Mouse (Mus musculus) layer of hippocampus, adult 11-12 months (tissue): Measurements from ENCODE around the gene Spon1.

ENCODE experiments used
- DNase-seq: peaks from one replicate; pipeline ENCODE4 v3.0.0; 2022; ENCODE audit warnings: low spot score

Gene Spon1

DNA sequence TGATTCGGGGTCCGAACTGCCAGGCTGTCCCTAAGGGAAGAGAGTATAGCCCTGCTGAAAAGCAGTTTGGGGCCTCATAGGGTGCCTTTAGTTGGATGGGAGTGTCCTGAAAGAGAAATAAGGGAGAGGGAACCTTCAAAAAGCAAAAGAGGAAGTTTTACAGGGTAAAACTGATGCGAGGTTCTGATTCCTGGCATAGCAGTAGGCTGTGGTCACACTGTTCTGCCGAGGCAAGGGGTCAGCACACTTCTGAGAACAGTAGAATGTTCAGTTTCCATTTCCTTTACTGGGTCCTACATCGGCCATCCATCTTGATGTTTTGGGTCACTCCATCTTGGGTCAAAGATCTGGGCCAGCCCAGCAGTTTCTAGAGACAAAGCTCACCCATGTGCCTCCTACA lies 14.5 kb downstream of the Spon1 start:
- DNase-seq = no peak

DNA sequence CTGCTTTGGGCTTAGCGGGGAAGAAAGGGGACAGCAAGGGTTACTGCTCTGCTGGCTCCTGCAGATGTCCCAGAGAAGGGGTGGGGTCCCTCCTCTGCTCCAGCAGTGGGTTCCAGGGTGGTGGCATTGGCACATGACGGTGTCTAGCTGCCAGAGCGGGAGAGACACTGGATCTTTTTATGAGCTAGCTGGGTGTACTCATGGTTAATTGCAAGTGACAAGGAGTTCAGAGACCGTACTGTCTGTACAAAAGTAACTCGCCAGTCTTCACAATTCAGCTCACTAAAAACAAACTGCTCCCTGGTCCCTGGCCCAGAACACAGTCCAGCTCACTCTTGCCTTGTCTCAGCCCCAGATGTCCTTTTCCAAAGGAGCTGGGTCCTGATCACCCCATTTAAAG lies 26.2 kb downstream of the Spon1 start:
- DNase-seq = no peak

DNA sequence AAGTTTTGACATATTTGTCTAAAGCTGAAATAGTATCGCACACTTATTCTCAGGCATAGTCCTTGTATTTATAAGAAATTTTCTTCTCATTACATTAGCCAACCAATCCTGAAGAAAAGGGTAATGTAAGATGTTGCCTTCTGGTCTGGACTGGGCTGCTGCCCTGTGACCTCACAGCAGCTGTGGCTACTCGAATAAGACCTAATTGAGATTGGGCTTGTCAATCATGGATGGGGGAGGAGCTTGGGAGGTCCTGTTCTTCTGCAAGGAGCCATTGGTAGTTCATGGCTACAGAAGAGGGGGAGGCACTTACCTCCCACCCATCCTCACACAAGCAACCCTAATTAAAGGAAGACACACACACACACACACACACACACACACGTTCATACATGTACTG lies 27.1 kb downstream of the Spon1 start:
- DNase-seq = no peak

DNA sequence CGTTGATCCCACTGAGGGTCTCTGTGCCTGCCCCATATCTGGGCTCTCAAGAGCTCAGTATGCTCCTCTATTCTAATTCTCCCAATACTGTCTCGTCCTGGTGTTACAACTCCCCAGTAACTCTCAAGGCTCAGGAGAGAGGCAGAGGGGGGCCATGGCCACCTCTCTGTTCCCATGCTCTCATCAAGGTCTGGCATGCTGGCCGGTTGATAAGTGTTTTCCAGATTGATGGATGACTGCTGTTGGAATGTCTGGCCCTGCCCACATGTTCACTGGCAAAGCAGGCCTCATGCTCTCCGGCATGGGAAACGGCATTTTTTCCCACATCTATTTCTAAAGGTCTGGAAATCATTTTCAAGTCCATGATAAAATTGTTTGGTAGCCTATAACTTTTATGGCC lies 29.4 kb downstream of the Spon1 start:
- DNase-seq = no peak

DNA sequence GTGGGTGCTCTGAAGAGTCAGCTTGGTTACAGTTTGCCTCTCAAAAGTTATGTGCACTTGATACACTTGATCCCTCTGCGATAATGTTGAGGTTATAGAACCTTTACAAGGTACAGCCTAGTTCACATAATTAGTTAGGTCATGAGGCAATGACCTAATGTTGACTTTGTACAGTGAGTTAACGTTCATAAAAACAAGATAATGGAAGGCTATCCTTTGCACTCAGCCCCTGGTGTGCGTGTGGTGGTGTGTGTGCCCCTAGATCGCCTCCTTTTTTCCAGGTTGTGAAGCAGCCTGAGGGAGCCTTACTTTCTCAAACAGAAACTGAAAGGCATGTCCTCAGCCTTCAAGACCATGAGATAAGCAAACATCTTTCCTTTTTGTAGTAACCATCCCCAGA lies 31.3 kb downstream of the Spon1 start:
- no peak for DNase-seq

DNA sequence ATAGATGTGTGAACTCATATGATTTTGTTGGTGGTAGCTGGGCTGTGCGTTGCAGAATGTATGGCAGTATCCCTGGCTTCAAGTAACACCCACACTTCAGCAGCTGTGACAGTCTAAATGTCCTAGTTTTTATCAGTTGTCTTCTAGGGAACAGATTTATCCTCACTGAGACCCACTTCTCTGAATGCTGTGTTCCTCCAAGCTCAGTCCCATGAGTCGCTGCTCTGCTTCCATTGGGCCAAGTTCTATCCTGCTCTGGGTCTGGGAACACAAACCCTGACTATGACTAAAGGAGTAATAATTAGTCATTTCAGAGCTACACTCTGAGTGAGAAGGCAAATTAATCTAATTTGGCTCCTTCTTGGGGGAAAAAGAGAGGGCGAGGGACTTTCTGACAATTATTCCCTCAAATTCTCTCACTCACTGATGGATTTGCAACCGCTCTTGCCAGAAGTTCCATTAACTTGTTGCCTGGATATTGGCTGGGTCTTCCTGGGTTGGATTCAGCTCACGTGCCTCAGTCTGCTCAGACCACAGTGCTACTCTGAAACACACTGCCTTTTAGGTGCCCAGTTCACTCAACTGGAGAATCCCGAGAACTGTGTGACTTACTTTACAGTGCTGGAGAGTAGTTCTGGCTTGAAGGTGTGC lies 32.9 kb downstream of the Spon1 start:
- DNase-seq = no peak

DNA sequence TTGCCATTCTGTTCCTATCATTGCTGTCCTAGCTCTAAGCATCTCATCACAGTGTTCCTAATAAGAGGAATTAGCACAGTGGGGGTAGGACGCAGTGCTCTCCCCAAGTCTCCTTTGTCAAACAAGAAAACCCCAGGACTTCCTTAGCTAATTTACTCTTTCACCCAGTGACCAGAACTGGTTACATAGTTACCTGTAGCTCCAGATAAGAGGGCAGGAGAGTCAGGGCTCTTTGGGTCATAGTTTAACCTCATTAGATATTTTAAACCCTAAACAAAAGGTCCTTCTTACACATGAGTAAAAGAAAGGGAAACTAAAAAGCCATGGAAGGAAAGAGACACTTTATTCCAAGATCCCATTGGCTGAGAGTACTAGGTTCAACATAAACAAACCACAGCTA lies 44.0 kb downstream of the Spon1 start:
- DNase-seq = no peak

DNA sequence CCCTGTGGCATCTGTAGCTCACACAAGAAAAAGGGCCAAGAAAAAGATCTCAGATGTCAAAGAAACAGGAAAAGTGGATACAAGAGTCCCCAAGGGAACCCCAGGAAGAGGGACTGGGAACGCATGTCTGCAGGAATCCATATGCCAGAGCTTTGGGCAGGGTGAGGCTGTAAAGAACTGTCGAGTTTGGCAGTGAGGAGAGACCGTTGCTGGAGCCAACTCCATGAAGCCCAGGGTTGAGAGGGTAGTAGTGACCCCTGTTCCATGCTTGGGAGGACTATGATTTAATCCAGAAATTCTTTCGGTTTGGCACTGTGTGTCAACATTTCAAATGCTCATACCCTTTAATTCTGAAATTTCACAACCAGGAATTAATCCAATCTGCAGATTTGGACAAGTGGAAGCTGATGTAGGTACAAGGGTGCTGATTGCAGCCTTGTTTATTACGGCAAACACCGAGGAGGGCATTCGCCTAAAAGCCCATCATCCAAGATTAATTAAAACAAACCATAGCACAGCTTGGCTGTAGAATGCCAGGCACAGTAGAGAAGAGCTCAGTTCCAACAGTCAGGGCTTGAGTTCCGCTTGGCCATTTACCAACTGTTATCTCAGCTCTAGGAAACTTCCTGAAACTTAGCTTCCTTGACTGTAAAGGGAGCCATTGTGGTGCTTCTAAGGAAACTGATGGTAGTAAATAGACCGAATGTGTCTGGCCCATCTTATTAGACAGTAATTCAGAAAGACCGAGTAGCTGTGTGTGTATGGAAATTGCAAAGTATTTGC lies 45.8 kb downstream of the Spon1 start:
- DNase-seq = no peak

DNA sequence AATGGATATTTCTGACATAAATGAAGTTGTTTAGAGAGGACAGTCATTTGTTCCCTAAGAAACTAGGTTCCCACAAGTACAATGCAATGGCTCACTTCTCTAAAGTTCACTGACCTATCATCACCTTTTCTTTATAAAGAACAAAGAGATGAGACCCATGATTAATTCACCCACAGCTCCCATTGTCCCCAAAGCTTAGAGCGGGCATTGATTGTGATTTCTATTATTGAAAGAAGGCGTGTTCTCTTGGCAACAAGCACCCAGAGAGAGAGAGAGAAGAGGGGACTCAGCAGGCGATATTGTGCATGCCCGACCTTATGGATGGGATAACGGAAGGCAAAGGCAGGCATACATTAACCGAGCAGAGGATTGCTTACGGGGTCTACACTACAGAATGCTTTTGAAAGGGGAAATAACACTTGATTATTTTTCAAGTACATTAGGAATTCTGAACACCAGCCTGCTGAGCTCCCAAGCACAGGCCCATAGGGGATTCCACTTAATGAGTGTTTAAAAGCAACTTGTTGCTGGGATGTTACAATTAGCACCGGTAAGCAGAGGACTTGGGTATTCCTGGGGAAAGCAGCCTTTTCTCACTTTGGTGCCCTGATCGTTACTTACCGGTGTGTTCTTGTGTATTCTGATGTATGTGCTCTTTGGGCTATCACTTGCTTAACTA lies 48.4 kb downstream of the Spon1 start:
- no peak for DNase-seq

DNA sequence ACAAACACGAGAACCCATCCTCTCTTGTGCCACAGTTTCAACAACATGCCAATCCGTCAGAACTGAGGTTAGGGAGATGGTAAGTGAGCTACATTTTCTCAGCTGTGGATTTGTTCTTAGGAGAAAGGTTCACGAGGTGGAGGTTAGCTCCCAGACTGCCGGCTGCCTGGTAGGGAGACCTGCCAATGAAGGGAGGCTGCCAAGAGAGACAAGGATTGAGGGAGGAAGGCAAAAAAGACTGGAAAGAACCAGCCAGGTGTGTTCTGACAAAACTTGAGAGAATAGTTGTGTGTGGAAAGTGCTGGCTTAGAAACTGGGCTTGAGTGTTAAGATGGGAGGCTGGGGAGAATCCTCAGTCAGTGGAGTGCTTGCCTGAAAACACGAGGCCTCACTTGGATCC lies 49.9 kb downstream of the Spon1 start:
- DNase-seq = no peak

DNA sequence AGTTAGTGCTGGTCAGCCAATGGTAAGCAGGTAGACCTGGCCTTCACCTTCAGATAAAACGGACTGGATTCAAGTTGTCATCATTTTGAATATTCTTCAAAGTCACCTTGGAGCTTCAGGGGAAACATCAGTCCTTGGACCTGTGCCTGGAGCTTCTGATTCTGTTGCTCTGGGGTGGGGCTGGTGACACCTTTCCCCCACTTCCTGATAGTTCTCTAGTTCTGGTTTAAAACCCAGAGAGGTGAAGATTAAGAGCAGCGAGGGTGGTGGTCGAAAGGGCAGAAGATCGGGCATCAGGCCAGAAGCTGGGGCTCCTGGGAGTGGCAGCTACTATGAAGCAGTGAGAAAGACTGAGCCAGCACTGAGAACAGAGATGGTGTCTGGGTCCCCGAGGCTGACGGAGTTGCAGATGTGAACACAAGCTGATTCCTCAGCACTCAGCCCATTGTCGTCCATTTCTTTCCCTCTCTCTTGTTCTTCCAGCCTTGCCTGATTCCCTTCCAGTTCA lies 51.1 kb downstream of the Spon1 start:
- no peak for DNase-seq

DNA sequence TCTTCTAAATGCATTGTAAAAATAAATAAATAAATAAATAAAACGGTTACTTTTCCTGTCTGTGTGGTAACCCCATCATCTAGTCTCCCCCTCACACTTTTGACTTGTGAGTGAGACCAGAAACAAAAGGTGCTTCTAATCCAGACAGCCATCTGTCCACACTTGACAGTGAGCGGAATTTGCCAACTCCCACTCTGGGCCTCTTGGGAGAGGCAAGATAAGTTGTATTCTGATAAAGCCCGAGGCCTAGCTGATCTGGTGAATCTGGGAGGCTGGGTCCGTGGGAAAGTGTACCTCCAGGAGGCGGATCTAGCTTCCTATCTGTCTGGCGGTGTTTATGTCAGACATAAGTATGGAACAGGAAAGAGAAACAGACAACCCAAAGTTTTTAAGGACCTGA lies 52.3 kb downstream of the Spon1 start:
- DNase-seq = no peak

DNA sequence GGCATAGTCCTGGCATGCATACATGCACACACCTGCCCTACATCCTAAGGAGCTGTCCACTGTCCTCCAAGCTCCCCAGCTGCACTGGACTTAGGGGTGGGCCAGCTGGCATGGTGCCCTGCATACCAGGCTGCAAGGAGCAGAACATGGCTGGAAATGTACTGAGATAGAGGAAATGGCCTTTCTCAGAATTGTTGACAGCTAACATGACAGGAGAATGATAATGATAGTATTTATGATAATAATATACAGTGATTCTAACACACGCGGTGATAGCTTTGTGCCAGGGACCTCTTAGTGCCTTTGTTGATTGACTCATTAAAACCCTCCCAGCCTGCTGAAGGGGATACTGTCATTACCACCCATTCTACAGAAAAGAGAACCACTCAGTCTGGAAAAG lies 54.4 kb downstream of the Spon1 start:
- no peak for DNase-seq

DNA sequence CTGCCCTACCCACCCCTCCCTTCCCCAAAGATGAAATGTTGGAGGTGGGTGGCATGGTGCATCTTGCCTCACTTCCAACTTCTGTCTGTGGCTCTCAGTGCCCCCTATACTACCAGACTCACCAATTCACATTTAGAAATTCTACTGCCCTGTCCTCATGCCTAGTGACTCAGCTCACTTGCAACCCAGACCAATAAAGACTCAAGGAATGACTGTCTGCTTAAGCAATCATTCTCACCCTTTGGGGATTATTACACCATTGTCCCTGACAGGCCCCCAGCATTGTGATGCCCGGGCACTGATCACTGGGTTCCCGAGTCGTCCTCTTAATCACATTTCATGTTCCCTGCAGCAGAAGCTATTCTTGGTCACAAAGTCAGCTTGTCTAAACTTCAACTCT lies 57.2 kb downstream of the Spon1 start:
- DNase-seq = no peak

DNA sequence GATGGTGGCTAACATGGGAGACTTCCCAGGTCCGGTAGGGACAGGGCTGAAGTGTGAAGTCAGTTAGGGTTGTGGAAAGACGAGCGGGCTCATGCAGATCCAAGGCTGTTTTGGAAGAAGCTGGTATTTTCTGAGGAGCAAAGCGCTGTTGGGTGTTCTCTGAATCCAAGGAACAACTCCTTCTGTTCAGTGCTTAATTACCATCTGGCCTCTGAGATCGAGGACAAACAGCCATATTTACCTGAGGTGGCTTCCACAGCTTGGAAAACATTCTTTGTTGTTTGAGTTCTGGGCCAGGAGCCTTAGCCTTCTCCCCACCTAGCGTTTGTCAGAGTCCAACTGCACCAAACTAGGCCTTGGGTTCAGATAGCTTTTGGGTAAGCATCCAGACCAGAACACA lies 58.9 kb downstream of the Spon1 start:
- DNase-seq = peak; percentile 26

DNA sequence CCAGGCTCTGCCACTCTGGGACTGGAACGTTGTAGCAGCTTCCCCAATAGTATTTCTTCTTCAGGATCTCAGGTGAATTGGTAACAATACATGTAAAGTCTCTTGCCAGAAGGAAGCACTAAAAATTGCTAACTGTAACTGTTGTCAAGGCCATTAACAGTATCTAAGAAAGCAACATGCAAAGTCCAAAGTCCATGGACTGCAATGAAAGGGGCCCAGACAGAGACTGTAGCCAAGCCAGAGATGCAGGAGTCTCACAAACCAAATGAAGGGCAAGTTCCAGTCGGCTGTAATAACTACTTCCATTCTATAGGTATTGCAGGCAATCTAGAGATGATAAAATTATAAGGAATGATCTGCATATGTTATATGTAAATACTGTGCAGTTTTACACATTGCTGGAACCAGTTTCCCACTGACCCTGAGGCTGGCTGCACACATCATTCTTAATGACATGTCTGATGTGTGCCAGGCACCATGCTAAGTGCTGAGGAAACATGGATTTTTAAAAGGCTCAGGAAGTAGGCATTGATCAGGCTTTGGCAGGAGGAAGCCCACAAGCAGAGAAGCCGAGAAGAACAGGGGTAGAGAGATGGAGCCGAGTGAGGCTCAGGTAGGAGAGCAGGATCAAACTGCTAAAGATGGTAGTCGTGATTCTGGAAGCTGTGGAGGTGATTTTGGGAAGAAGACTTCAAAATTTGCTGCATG lies 59.9 kb downstream of the Spon1 start:
- no peak for DNase-seq

DNA sequence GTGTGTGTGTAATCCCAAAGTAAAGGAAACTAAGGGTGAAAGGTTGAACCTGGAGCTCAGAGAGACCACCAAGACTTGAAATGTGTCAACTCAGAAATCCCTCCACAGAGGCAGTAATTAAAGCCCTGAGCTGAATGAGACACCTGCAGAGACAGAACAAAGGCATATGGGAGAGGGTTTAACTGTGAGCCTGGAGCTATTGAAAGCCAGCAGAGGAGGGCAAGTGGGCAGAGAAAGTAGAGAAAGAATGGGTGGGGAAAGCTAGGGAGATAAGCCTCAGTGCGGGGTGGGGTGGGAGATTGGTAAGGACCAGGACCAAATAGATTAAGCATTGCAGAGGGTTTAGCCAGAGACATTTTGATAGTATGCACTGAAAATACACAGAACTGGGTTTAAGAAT lies 60.7 kb downstream of the Spon1 start:
- no peak for DNase-seq

DNA sequence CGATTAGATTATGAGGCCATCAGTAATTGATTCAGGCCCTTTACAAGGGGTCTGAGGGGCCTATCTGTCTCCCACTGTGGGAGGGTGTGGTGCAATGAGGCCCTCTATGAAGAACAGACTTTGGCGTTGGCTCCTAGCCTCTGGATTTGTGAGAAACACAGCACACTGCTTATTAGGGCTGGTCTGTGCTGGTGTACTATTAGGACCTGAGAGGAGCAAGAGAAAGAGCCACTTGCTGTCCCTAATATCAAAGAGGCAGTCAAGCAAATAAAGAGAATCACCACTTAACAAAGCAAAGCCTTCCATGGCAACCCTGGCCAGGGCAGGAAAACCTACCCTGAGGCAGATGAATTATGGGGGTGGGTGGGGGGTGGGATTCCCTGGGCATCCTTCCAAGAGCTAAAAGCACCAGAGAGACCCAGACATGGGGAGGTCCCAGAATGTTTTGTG lies 62.3 kb downstream of the Spon1 start:
- DNase-seq = no peak

DNA sequence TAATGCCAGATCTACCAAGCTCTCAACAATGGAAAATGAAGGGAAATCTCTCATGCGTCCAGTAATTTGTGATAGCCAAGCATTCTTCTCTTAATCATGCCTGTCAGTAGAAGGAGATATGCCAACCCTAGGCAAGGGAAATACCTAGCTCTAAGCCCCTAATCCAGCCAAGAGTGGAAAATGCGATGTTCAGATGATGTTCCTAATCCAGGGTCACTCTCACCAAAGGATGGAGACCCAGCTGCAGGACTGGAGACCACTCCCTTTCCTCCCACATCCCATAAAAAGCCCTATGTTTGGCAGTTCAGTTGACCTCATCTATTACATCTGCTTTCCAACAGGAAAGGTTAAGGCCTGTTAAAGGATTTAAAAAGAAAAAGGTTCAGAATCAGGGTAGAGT lies 62.8 kb downstream of the Spon1 start:
- no peak for DNase-seq

DNA sequence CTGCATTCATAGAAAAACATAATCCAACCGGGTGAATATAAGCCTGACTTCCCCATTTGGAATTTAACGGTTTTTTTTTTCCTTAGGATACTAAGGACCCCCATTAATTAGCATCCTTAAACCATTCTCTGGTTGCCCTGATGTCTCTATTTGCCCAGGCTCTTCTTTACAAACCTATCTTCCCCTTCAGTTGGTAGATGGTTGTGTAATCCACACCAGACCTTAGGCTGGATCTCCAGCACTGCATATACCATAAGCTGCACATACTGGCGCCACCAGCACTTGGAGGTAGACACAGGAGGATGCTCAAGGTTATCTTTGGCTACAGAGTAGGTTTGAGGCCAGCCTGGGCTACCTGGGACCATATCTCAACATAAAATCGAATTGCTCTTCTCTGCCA lies 71.4 kb downstream of the Spon1 start:
- no peak for DNase-seq

DNA sequence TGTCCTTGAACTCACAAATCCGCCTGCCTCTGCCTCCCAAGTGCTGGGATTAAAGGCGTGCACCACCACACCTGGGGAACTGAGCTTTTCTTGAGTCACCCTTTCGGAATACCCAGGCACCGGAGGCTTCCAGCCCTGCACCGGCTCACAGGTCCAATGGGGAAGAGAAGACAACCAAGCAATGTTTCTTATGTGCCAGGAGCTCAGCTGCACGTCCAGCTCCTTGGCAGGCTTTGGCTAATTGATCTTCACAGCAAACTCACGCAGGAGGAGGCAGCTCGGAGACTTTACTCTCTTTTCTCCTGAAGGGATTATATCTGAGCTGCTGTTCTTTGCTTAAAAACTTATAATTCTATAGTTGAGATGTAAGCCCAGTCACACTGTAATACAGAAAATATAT lies 73.6 kb downstream of the Spon1 start:
- no peak for DNase-seq

DNA sequence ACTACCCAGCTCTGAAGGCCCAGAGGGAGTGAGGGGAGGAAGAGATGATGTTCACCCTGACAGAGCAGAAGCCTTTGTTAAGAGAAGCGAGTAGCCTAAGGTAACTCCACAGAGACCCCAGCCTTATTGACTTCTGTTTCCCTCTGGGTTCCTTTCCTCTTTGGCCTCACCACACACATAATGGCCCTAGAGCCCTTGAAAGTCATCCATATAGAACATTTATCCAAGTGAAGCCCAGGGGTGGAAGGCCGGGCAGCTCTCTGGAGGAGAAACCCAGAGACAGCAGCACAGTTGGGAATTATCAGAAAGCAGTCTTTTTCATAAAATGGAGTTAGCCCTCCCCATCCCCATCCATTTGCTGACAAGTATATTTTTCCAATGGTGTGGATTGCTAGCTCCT lies 75.7 kb downstream of the Spon1 start:
- DNase-seq = no peak

DNA sequence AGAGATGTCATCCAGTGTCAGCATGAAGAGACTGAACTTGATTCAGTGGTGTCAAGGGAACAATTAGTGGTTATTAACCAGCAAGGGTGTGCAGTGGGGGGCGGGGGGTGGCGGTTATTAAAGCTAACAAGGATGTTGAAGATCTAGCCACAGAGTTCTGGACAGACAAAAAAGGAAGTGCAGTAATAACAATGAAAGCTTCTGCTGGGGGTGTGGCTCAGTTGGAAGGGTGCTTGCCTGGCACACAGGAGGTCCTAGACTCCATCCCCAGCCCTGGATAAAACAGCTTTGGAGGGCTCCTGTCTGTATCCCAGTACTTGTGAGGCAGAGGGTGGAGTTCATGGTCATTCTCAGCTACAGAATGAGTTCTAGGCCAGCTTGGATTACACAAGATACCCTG lies 77.4 kb downstream of the Spon1 start:
- no peak for DNase-seq
